Mouse (Mus musculus) lung, embryonic 14.5 days (tissue): ENCODE data around the gene Dpf3. TPM values are rescaled to one million over a fixed set of nuclear protein-coding genes. Genes with fewer than 3 reads are reported as not detected.

Experiments used
- ATAC-seq: fragments of 200-750 bp; cut with Nextera tagmentation; 2 replicates; pipeline ENCODE4 v1.8.0; 2017; ENCODE audit warnings: mild to moderate bottlenecking, moderate TSS enrichment, moderate library complexity; ENCODE audit not compliant: insufficient read depth
- DNase-seq: peaks from one replicate; pipeline ENCODE4 v3.0.0-alpha.2; 2015
- H3K27ac ChIP-seq: fragments of 300-500 bp; sonication (generic); 2 replicates; pipeline ENCODE4 v1.5.1; 2014; ENCODE audit warnings: low read depth, mild to moderate bottlenecking, moderate library complexity
- H3K27me3 ChIP-seq: fragments of 300-500 bp; sonication (generic); 2 replicates; pipeline ENCODE4 v1.6.1; 2014; ENCODE audit warnings: low read length, control low read depth; ENCODE audit not compliant: insufficient read depth
- H3K36me3 ChIP-seq: fragments of 300-500 bp; sonication (generic); 2 replicates; pipeline ENCODE4 v1.6.1; 2014; ENCODE audit warnings: control low read depth; ENCODE audit not compliant: insufficient read depth
- H3K4me1 ChIP-seq: fragments of 300-500 bp; sonication (generic); 2 replicates; pipeline ENCODE4 v1.6.1; 2014; ENCODE audit warnings: antibody characterized with exemption, control low read depth; ENCODE audit not compliant: insufficient read depth
- H3K4me2 ChIP-seq: fragments of 300-500 bp; sonication (generic); 2 replicates; pipeline ENCODE4 v1.6.1; 2014; ENCODE audit warnings: mild to moderate bottlenecking
- H3K4me3 ChIP-seq: fragments of 300-500 bp; sonication (generic); 2 replicates; pipeline ENCODE4 v1.5.1; 2014; ENCODE audit warnings: low read depth, low read length
- H3K9ac ChIP-seq: fragments of 300-500 bp; sonication (generic); 2 replicates; pipeline ENCODE4 v1.6.1; 2014
- H3K9me3 ChIP-seq: fragments of 300-500 bp; sonication (generic); 2 replicates; pipeline ENCODE4 v1.6.1; 2016; ENCODE audit warnings: low read depth, low read length, control low read depth
- CTCF ChIP-seq: IDR thresholded peaks from 2 replicates; pipeline ENCODE4 v1.5.1; 2016; ENCODE audit warnings: antibody characterized with exemption, low read depth
- WGBS: fragments of 180-500 bp; shearing (Covaris S2); extraction: QIAGEN DNeasy Blood & Tissue Kit; methylation state at CpG from one replicate; pipeline ENCODE4 v1.1.7; 2014; 5-methylcytosine and 5-hydroxymethylcytosine counted together
- polyA plus RNA-seq: library from polyadenylated mRNA; unstranded; fragments of >200 nt; fragmentation: Nextera tagmentation; extraction: Ambion mirVana; gene quantifications from 2 replicates; pipeline ENCODE4 v1.2.1, GENCODE M21; 2014

Gene Dpf3
- polyA plus RNA-seq, 1 experiment from 2014 or later = 3.1 TPM

DNA sequence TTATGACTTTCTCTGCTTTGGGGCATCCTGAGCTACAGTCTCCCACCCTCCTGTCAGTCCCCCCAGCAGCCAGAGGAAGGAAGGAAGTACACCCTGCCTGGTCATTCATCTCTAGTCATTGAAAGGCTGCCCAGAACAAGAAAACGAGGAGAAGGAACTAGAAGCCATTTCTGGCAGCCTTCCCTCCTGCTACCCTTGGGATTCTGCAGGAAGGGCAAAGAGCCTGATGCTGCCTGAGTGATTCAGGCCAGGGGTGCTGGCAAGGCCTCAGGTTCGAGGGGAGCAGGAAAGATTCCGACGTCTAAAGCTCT lies 144.7 kb downstream of the Dpf3 start:
- Histone ChIP-seq H3K4me2 (no peak overlapping the region), H3K9ac (no peak overlapping the region), H3K9me3 (no peaks in the 10 kb centered on the region), H3K4me3 (no peak overlapping the region), H3K27ac (no peak overlapping the region), H3K4me1 (no peaks in the 10 kb centered on the region), H3K36me3 (no peaks in the 10 kb centered on the region), H3K27me3 (no peaks in the 10 kb centered on the region)
- no peak for TF ChIP-seq CTCF
- 28% methylated on average over 4 of the region's 4 CpGs for WGBS
- DNase-seq = peak; percentile 18
- no peak for ATAC-seq

DNA sequence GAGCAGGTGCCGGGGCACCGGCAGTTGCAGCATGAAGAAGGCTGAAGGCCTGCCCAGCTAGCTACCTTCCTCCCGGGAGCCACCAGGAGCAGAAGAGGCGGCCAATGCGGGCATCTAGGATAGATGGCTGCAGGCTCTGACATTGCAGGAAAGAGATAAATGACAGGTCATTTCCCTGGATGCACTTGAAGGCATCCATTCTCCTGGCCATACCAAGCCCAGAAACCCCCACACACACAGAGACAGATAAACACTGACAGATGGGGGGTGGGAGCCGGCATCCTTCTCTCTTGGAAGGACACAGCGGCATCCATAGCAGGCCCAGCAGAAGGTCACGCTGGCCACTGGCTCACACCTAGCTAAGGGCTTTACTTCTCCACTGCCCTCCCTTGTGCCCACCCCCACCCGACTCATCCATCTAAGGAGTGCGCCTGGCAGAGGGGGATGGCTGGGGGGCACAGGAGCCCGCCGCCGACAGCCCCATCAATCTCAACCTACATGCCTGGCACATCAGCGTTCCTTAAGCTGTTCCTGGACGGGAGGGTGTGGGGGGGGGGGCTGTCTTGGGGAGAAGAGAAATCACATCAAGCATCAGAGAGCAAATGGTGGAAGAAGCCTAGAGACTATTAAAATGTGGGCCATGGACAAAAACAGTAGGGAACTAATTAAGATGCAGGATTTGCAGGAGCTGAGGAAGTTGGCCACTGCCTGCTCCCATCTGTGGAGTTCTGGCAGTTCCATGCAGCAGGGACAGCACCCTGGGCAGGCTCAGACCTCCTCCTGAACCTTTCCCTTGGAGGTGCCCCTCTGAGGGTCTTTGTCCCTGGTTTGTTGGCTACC lies 145.3 kb downstream of the Dpf3 start:
- no peak overlapping the region for H3K4me3 ChIP-seq
- no peak for DNase-seq
- H3K27ac ChIP-seq = no peak overlapping the region
- H3K9me3 ChIP-seq = no peaks in the 10 kb centered on the region
- no peaks in the 10 kb centered on the region for H3K36me3 ChIP-seq
- no peak for TF ChIP-seq CTCF
- 45% methylated on average over 15 of the region's 15 CpGs for WGBS
- H3K4me2 ChIP-seq = no peak overlapping the region
- H3K9ac ChIP-seq = no peak overlapping the region
- no peaks in the 10 kb centered on the region for H3K4me1 ChIP-seq
- no peaks in the 10 kb centered on the region for H3K27me3 ChIP-seq
- ATAC-seq = no peak

DNA sequence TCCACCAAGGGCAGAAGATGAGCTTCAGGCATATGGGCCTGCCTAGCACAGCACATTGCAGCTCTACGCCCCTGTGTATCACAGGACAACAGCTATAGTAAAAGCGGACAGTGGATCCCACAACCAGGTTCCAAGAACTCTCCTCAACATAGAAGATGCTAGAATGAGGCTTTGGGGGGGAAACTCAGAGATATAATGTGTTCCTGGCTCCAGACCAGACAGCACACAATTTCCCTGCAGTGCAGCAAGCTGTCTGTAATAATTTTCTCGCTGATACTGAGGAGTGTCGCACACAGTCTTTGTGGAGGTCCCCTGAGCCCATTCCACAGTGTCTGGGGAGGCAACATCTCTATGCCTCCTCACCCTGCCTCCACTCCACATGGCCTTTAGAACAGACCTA lies 146.6 kb downstream of the Dpf3 start:
- Histone ChIP-seq H3K4me2 (no peak overlapping the region), H3K9ac (no peak overlapping the region), H3K9me3 (no peaks in the 10 kb centered on the region), H3K36me3 (no peaks in the 10 kb centered on the region), H3K27me3 (no peaks in the 10 kb centered on the region), H3K27ac (no peak overlapping the region), H3K4me3 (no peak overlapping the region), H3K4me1 (no peaks in the 10 kb centered on the region)
- TF ChIP-seq CTCF = no peak
- WGBS = 84% methylated on average over 4 of the region's 4 CpGs
- DNase-seq = no peak
- no peak for ATAC-seq

DNA sequence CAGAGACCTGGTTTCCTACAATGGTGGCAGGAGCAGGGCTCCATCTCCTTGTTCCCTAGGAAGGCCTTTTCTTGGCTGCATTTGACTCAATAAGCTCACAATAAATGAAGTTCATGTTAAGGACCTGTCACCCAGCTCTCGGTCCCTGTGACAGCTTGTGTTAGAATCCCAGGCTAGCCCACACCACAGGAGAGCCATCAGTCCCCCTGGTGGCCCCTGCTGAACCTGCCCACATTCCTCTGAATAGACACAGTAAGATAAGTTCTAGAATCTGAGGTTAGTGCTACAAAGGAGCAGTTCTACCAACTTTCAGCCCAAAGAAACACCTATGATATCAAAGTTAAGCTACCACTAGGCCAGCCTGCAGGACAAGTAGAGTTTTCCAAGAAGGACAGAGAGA lies 149.2 kb downstream of the Dpf3 start:
- 71% methylated on average over 1 of the region's 1 CpGs for WGBS

DNA sequence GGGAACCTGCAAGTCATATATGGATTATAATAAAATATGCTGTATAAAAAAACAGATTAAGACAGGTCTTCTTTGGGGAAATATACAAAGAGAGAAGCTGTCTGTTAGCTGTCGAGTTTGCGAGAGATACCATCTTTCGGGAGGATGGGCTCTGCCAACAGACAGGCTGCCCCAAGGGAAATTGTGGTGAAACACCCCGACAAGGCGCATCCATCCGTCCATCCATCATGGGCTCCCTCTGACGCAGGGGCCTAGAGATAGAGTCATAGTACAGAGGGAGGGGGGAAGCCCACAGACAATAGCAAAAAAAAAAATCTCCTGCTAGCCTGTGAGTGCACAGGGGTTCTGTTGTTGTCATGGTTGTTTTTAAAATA lies 149.8 kb downstream of the Dpf3 start:
- no peak overlapping the region for H3K9ac ChIP-seq
- no peaks in the 10 kb centered on the region for H3K4me1 ChIP-seq
- DNase-seq = no peak
- WGBS = 21% methylated on average over 7 of the region's 7 CpGs
- no peaks in the 10 kb centered on the region for H3K27me3 ChIP-seq
- no peaks in the 10 kb centered on the region for H3K36me3 ChIP-seq
- H3K4me3 ChIP-seq = no peak overlapping the region
- H3K9me3 ChIP-seq = no peaks in the 10 kb centered on the region
- TF ChIP-seq CTCF = no peak
- H3K4me2 ChIP-seq = 0 out of 2 replicates have a peak overlapping the region, but pooled peaks have one; percentile 7
- ATAC-seq = no peak
- no peak overlapping the region for H3K27ac ChIP-seq

More for the DNA sequence above, 149.2 kb downstream of the Dpf3 start:
- H3K4me2 ChIP-seq = no peak overlapping the region
- no peaks in the 10 kb centered on the region for H3K27me3 ChIP-seq
- no peaks in the 10 kb centered on the region for H3K36me3 ChIP-seq
- no peak overlapping the region for H3K9ac ChIP-seq
- no peak overlapping the region for H3K4me3 ChIP-seq
- no peaks in the 10 kb centered on the region for H3K4me1 ChIP-seq
- DNase-seq (no peak), ATAC-seq (no peak)
- no peak overlapping the region for H3K27ac ChIP-seq
- no peak for TF ChIP-seq CTCF
- no peaks in the 10 kb centered on the region for H3K9me3 ChIP-seq

DNA sequence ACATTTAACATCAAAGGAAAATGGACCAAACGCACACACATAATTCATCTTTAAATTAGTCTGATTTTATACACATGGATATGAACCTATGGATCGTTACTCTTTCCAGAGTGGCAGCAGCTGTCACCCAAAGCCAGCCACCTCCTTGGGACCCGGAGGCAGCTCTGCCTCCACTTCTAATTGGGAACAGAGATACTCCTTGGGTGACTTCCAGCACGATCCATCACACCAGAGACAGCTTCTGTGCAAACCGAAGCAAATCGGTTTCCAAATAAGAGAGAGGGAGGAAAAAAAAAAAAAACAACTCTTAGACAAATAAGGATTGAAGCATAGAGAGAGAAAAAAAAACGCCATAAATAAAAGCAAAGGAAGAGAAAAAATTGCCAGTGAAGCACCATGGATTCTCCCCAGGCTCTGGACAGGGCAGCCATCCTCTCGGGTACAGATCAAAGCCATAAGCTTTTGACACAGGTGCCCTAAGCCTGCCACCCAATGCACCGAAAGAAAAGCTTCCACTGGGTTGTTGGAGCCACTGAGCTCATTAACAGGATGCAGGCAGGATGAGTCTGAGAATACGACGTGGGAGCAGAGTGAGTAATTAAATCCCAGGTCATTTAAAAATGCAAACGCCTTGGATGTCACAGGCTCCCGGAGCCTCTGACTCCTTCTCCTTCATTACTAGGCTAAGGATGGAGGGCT lies 150.3 kb downstream of the Dpf3 start:
- ATAC-seq = no peak
- Histone ChIP-seq H3K36me3 (no peaks in the 10 kb centered on the region), H3K4me1 (no peaks in the 10 kb centered on the region), H3K4me3 (no peak overlapping the region), H3K9ac (no peak overlapping the region), H3K27ac (no peak overlapping the region), H3K9me3 (no peaks in the 10 kb centered on the region), H3K4me2 (0 out of 2 replicates have a peak overlapping the region, but pooled peaks have one; percentile 7), H3K27me3 (no peaks in the 10 kb centered on the region)
- TF ChIP-seq CTCF = no peak
- WGBS = 13% methylated on average over 13 of the region's 13 CpGs
- DNase-seq = peak; percentile 74

DNA sequence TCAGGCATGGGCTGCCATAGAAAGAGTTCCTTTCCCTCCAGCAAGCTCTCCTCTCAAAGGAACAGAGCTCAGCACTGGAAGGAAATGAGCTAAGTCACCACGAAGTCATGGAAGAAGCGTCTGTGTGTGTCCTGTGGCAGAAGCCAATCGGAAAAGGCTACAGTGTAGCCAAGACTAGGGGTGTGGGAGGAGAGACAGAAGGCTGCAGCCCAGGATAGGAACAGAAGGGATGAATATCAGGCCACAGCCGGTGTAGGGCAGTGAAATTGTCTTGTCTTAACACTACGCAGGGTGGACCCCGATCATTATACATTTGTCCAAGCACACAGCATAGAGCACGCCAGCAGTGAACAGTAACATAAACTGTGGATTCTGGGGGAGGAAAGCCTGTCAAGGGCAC lies 157.5 kb downstream of the Dpf3 start:
- Histone ChIP-seq H3K27ac (no peak overlapping the region), H3K4me3 (no peak overlapping the region), H3K36me3 (no peaks in the 10 kb centered on the region), H3K4me2 (no peak overlapping the region), H3K27me3 (no peaks in the 10 kb centered on the region), H3K4me1 (no peaks in the 10 kb centered on the region; the same call in 1 of the 2 replicates), H3K9ac (no peak overlapping the region), H3K9me3 (no peaks in the 10 kb centered on the region)
- no peak for TF ChIP-seq CTCF
- WGBS = 38% methylated on average over 7 of the region's 7 CpGs
- ATAC-seq = peak; percentile 60
- DNase-seq = peak; percentile 32
